In genomic region chr17:45281554-45281953, GRCm38 (mm10) we compare ENCODE assay signal across 25 mouse cellular contexts.
DNase-seq lines count a peak whose midpoint lies in the region; ATAC-seq and TF ChIP-seq lines count a peak whose summit lies in the region.
"Had no signal": no experiment of that assay in that cellular context is flagged by ENCODE, and none has a peak within 500 bp of the region (broad histone marks: within the 10 kb centered on the region; RNA-seq: fewer than 3 reads in every experiment).

No protein-coding gene starts in this region.

- H3K4me1 ChIP-seq in hindbrain, embryonic 13.5 days (replicated peaks): peaks cover 12% of the 10 kb centered on the region
- H3K4me1 ChIP-seq in midbrain, embryonic 13.5 days (replicated peaks): peaks cover 9% of the 10 kb centered on the region; the same call in 1 of the 2 replicates
- H3K4me1 ChIP-seq in embryonic facial prominence, embryonic 10.5 days: peaks cover 18% of the 10 kb centered on the region
- H3K4me1 ChIP-seq in stomach, postnatal 0 days (replicated peaks; ENCODE audit: control insufficient read depth, insufficient read depth): no peaks in the 10 kb centered on the region

- H3K4me2 ChIP-seq in hindbrain, embryonic 13.5 days: no peak overlapping the region
- no peak overlapping the region for H3K4me2 ChIP-seq in midbrain, embryonic 13.5 days (replicated peaks)
- H3K4me2 ChIP-seq in stomach, postnatal 0 days (replicated peaks; ENCODE audit: low read depth): no peak overlapping the region

- no peak overlapping the region for H3K4me3 ChIP-seq in hindbrain, embryonic 13.5 days
- no peak overlapping the region for H3K4me3 ChIP-seq in midbrain, embryonic 13.5 days (replicated peaks)
- H3K4me3 ChIP-seq in embryonic facial prominence, embryonic 10.5 days: no peak overlapping the region
- H3K4me3 ChIP-seq in stomach, postnatal 0 days (ENCODE audit: low read depth, low read length): no peak overlapping the region

- no peak for TF ChIP-seq POLR2A in brain, embryonic 14.5 days (IDR thresholded peaks at IDR 0.05; ENCODE audit: borderline replicate concordance, extremely low read depth, insufficient read depth, insufficient read length, poor library complexity, severe bottlenecking)

- DNase-seq in A20 (ENCODE audit: low read depth, low spot score): peak; percentile 75
- DNase-seq in Muller cell, postnatal 12 days (ENCODE audit: inconsistent ontology term): peak; percentile 12
- peak; percentile 8 for DNase-seq in brain, embryonic 14.5 days (ENCODE audit: low read depth)
- DNase-seq in embryonic facial prominence, embryonic 10.5 days (ENCODE audit: low spot score): no peak
- DNase-seq in stomach, postnatal 0 days (ENCODE audit: low spot score): no peak
- DNase-seq: adrenal gland, adult 2 months; adrenal gland, adult 8-10 months; adrenal gland, postnatal 10 days; adrenal gland, postnatal 14 days; adrenal gland, postnatal 25 days; adrenal gland, postnatal 36 days; B cell, adult 2 months; cerebellum, adult 11 months; cerebellum, adult 11-12 months; cerebellum, adult 18-20 months; cerebellum, adult 2 months; cerebellum, adult 8-10 months had no signal

- H3K27ac ChIP-seq in hindbrain, embryonic 13.5 days: no peak overlapping the region
- H3K27ac ChIP-seq in midbrain, embryonic 13.5 days: no peak overlapping the region
- H3K27ac ChIP-seq in embryonic facial prominence, embryonic 10.5 days (replicated peaks): no peak overlapping the region
- no peak overlapping the region for H3K27ac ChIP-seq in stomach, postnatal 0 days (replicated peaks)

- TF ChIP-seq EP300 in stomach, postnatal 0 days (optimal IDR thresholded peaks at IDR 0.05): no peak

- H3K9ac ChIP-seq in hindbrain, embryonic 13.5 days: no peak overlapping the region
- H3K9ac ChIP-seq in midbrain, embryonic 13.5 days (replicated peaks): no peak overlapping the region
- H3K9ac ChIP-seq in stomach, postnatal 0 days (ENCODE audit: low read length): no peak overlapping the region

- WGBS in hindbrain, embryonic 13.5 days: 86% methylated on average over 1 of the region's 1 CpGs
- WGBS in midbrain, embryonic 13.5 days: 91% methylated on average over 1 of the region's 1 CpGs
- 85% methylated on average over 1 of the region's 1 CpGs for WGBS in embryonic facial prominence, embryonic 10.5 days
- 92% methylated on average over 1 of the region's 1 CpGs for WGBS in stomach, postnatal 0 days

- no peaks in the 10 kb centered on the region for H3K36me3 ChIP-seq in hindbrain, embryonic 13.5 days
- H3K36me3 ChIP-seq in midbrain, embryonic 13.5 days: no peaks in the 10 kb centered on the region
- no peaks in the 10 kb centered on the region for H3K36me3 ChIP-seq in embryonic facial prominence, embryonic 10.5 days (replicated peaks)
- H3K36me3 ChIP-seq in stomach, postnatal 0 days (ENCODE audit: control insufficient read depth, insufficient read depth, low read length): no peaks in the 10 kb centered on the region
- H3K36me3 ChIP-seq: G1E had no signal

- H3K9me3 ChIP-seq in hindbrain, embryonic 13.5 days: no peaks in the 10 kb centered on the region
- H3K9me3 ChIP-seq in midbrain, embryonic 13.5 days: no peaks in the 10 kb centered on the region
- no peaks in the 10 kb centered on the region for H3K9me3 ChIP-seq in embryonic facial prominence, embryonic 10.5 days
- H3K9me3 ChIP-seq in stomach, postnatal 0 days (ENCODE audit: control insufficient read depth, low read length): no peaks in the 10 kb centered on the region

- peak; percentile 61 for ATAC-seq in granulocyte monocyte progenitor cell, adult 5-6 weeks (replicated peaks; ENCODE audit: poor library complexity, severe bottlenecking)
- ATAC-seq in hindbrain, embryonic 13.5 days (ENCODE audit: low FRiP score): no peak
- ATAC-seq in midbrain, embryonic 13.5 days: no peak
- ATAC-seq in stomach, postnatal 0 days (ENCODE audit: low FRiP score, low TSS enrichment): no peak
- ATAC-seq: activated CD4-positive, CD25-positive, alpha-beta regulatory T cell, adult 4 months; CD4-positive, CD25-positive, alpha-beta regulatory T cell, adult 4 months; Patski had no signal

- H3K27me3 ChIP-seq in hindbrain, embryonic 13.5 days: no peaks in the 10 kb centered on the region
- no peaks in the 10 kb centered on the region for H3K27me3 ChIP-seq in midbrain, embryonic 13.5 days
- H3K27me3 ChIP-seq in embryonic facial prominence, embryonic 10.5 days (replicated peaks; ENCODE audit: low read depth, poor library complexity, severe bottlenecking): 0 out of 2 replicates have a peak, but pooled peaks cover 5% of the 10 kb centered on the region
- no peaks in the 10 kb centered on the region for H3K27me3 ChIP-seq in stomach, postnatal 0 days (ENCODE audit: control insufficient read depth, insufficient read depth, low read length)
- H3K27me3 ChIP-seq: CH12.LX, Patski had no signal

- no peak for TF ChIP-seq CTCF in brain, embryonic 14.5 days (IDR thresholded peaks at IDR 0.05; ENCODE audit: borderline replicate concordance, extremely low read depth, insufficient read depth, insufficient read length)
- TF ChIP-seq CTCF in stomach, postnatal 0 days (IDR thresholded peaks at IDR 0.05; ENCODE audit: low read depth): no peak

Comparison
In these comparisons a context has a peak if more than half of its experiments do, and no peak if none do; other contexts are left out.
1. DNase-seq: peak in A20 (single experiment), Muller cell, postnatal 12 days (single experiment) and brain, embryonic 14.5 days (single experiment); none in embryonic facial prominence, embryonic 10.5 days (single experiment) and stomach, postnatal 0 days (single experiment).